Mouse (Mus musculus) testis, adult 2 months (tissue): Measurements from ENCODE around the gene Kif6.

ENCODE experiments used
- CTCF ChIP-seq: fragments of 200-500 bp; IDR thresholded peaks from 2 replicates; pipeline ENCODE4 v1.5.1; 2012; ENCODE audit warnings: low read depth, mild to moderate bottlenecking, inconsistent platforms, low read length, moderate library complexity; ENCODE audit not compliant: control insufficient read depth, insufficient read depth, insufficient replicate concordance
- POLR2A ChIP-seq: fragments of 200-500 bp; IDR thresholded peaks from 2 replicates; pipeline ENCODE4 v1.6.1; 2012; ENCODE audit warnings: low read depth, mild to moderate bottlenecking, inconsistent platforms, low read length, moderate library complexity; ENCODE audit not compliant: control insufficient read depth

DNA sequence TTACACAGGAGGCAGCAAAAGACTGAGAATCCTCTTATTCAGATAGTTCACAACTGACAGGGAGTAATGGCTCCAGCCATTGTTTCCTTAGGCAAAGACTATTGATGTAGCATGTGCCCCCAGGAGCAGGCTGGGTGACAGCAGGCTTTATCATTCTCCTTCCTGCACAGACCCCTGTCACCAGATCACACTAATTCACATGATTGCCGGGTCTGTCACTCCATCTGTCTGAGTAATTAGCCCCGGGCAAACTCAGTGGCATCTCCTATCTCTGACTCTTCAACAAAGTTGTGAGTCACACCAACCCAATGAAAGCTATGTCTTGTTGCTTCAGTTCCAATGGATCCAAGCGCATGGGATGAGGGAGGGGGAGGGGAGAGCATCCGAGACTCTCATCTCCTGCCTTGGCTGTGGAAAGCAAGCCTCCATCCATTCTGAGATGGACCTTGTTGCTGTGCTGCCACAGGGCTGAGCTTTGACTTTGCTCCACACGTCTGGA lies 201.2 kb downstream of the Kif6 start:
- TF ChIP-seq POLR2A (no peak), CTCF (no peak)
